Mouse (Mus musculus) midbrain, embryonic 11.5 days (tissue): Measurements from ENCODE around the gene Gas1. TPM values are rescaled to one million over a fixed set of nuclear protein-coding genes. Genes with fewer than 3 reads are reported as not detected.
A peak's percentile ranks its signal among the peaks of the same experiment; 100 is the strongest.

Experiments used
- ATAC-seq: fragments of 200-750 bp; cut with Nextera tagmentation; 2 replicates; pipeline ENCODE4 v1.8.0; 2017; ENCODE audit warnings: moderate TSS enrichment, moderate library complexity; ENCODE audit not compliant: low FRiP score
- DNase-seq: peaks from one replicate; pipeline ENCODE4 v3.0.0; 2015; ENCODE audit warnings: low spot score; ENCODE audit errors: missing footprints
- H3K27ac ChIP-seq: fragments of 300-500 bp; sonication (generic); 2 replicates; pipeline ENCODE4 v1.5.1; 2014; ENCODE audit warnings: low read depth, low read length
- H3K27me3 ChIP-seq: fragments of 300-500 bp; sonication (generic); 2 replicates; pipeline ENCODE4 v1.6.1; 2014; ENCODE audit warnings: mild to moderate bottlenecking, low read length, moderate library complexity, mixed read lengths; ENCODE audit not compliant: control insufficient read depth, insufficient read depth
- H3K36me3 ChIP-seq: fragments of 300-500 bp; sonication (generic); 2 replicates; pipeline ENCODE4 v1.6.1; 2014; ENCODE audit warnings: mild to moderate bottlenecking, low read length, moderate library complexity, mixed read lengths; ENCODE audit not compliant: control insufficient read depth, insufficient read depth
- H3K4me1 ChIP-seq: fragments of 300-500 bp; sonication (generic); 2 replicates; pipeline ENCODE4 v1.6.1; 2014; ENCODE audit warnings: low read length; ENCODE audit not compliant: control insufficient read depth, insufficient read depth
- H3K4me2 ChIP-seq: fragments of 300-500 bp; sonication (generic); 2 replicates; pipeline ENCODE4 v1.6.1; 2014; ENCODE audit warnings: mild to moderate bottlenecking, moderate library complexity
- H3K4me3 ChIP-seq: fragments of 300-500 bp; sonication (generic); 2 replicates; pipeline ENCODE4 v1.5.1; 2014; ENCODE audit warnings: low read depth, low read length
- H3K9ac ChIP-seq: fragments of 300-500 bp; sonication (generic); 2 replicates; pipeline ENCODE4 v1.6.1; 2014; ENCODE audit warnings: low read length
- H3K9me3 ChIP-seq: fragments of 300-500 bp; sonication (generic); 2 replicates; pipeline ENCODE4 v1.6.1; 2016; ENCODE audit warnings: low read length; ENCODE audit not compliant: control insufficient read depth
- WGBS: fragments of 180-500 bp; shearing (Covaris S2); extraction: QIAGEN DNeasy Blood & Tissue Kit; methylation state at CpG from one replicate; pipeline ENCODE4 v1.1.7; 2014; 5-methylcytosine and 5-hydroxymethylcytosine counted together
- polyA plus RNA-seq: library from polyadenylated mRNA; unstranded; fragments of >200 nt; fragmentation: Nextera tagmentation; extraction: Ambion mirVana; gene quantifications from 2 replicates; pipeline ENCODE4 v1.2.1, GENCODE M21; 2014

Gene Gas1
- polyA plus RNA-seq, 1 experiment from 2014 or later = 103 TPM

DNA sequence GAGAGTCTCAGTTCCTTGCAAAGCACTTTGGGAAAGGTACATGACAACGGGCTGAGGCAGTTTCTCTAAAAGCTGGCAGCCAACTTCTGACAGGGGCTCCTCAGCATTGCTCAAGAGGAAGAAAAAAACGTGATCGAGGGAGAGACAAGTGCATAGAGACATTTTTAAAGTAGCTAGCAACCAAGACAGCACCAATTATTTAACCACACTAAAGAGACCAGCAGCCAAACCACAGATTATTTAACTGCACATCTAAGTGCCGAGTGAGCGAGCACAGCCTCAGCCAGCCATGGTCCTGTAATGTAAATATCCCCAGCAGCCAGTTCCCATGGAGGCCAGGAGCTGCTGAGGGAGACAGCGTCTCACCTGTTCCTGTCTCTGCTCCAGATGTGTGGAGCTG is 16.1 kb upstream of the Gas1 start:
- DNase-seq = peak; percentile 26
- Histone ChIP-seq H3K36me3 (no peaks in the 10 kb centered on the region), H3K4me1 (no peaks in the 10 kb centered on the region), H3K27me3 (no peaks in the 10 kb centered on the region), H3K4me3 (no peak overlapping the region), H3K27ac (no peak overlapping the region), H3K9me3 (no peaks in the 10 kb centered on the region), H3K9ac (no peak overlapping the region), H3K4me2 (no peak overlapping the region)
- ATAC-seq = no peak
- 75% methylated on average over 6 of the region's 6 CpGs for WGBS

DNA sequence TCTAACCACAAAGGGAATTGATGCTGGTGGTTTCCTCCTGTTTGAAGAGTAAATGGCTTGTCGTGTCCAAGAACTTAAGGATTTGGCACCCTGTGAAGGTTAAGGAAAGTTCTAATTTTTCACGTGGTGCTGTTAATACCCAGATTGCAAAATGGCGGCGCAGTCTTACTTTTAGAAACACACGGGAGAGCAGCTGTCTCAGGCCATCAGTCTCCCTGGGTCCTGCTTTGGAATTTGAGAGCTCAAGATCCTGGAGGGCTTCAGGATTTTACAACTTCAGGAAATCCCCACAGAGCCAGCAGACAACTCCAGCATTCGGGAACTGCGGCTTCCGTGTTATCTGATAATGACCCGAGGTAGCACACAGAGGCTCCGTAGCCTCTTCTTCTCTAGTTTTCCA is 12.8 kb upstream of the Gas1 start:
- ATAC-seq = no peak
- H3K9ac ChIP-seq = no peak overlapping the region
- DNase-seq = no peak
- no peak overlapping the region for H3K4me2 ChIP-seq
- no peak overlapping the region for H3K4me3 ChIP-seq
- no peaks in the 10 kb centered on the region for H3K36me3 ChIP-seq
- WGBS = 83% methylated on average over 10 of the region's 10 CpGs
- no peaks in the 10 kb centered on the region for H3K4me1 ChIP-seq
- H3K27me3 ChIP-seq = no peaks in the 10 kb centered on the region
- H3K9me3 ChIP-seq = no peaks in the 10 kb centered on the region
- no peak overlapping the region for H3K27ac ChIP-seq

DNA sequence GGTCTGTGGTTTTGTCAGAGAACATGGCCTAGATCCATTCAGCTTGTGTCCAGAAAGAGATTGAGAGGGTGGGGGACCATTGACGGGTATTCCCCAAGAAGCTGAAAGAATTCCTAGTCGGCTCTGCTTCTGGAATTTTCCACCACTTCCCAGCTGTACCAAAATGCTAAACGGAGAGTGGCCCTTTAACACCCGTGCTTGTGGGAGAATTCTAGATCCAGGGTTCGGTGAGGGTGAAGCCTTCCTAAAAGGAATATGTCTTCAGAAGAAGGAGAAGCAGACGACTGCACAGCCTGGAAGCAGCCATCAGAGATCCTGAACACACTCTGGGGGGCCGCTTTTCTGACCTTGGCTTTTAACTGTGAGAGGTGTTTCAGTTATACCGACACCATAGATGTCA is 11.8 kb upstream of the Gas1 start:
- 83% methylated on average over 8 of the region's 8 CpGs for WGBS
- no peak overlapping the region for H3K27ac ChIP-seq
- ATAC-seq (no peak), DNase-seq (peak; percentile 60)
- H3K27me3 ChIP-seq = no peaks in the 10 kb centered on the region
- no peaks in the 10 kb centered on the region for H3K9me3 ChIP-seq
- no peak overlapping the region for H3K9ac ChIP-seq
- H3K4me3 ChIP-seq = no peak overlapping the region
- H3K4me2 ChIP-seq = no peak overlapping the region
- no peaks in the 10 kb centered on the region for H3K36me3 ChIP-seq
- H3K4me1 ChIP-seq = no peaks in the 10 kb centered on the region

DNA sequence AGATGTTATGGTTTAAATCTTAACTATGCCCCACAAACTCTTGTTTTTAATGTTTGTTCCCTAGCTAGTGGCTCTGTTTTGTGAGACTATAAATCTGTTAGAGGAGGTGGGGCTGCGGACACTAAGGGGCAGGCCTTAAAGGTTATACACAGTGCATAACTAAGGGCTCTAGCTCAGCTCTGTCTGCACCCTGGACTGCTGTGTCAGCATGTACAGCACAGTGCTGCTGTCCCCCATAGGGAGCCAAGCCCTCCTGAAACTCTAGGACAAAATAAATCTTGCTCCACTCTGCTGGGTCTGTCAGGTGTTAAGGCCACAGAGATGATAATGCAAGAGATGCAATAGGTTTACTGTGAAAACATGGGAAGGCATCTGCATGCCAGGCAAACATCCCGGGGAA is 10.1 kb upstream of the Gas1 start:
- DNase-seq = no peak
- Histone ChIP-seq H3K9me3 (0 out of 2 replicates have a peak, but pooled peaks cover 3% of the 10 kb centered on the region), H3K4me2 (no peak overlapping the region), H3K4me1 (no peaks in the 10 kb centered on the region), H3K36me3 (no peaks in the 10 kb centered on the region), H3K4me3 (no peak overlapping the region), H3K27me3 (no peaks in the 10 kb centered on the region), H3K9ac (no peak overlapping the region), H3K27ac (no peak overlapping the region)
- WGBS = 92% methylated on average over 2 of the region's 2 CpGs
- ATAC-seq = no peak

DNA sequence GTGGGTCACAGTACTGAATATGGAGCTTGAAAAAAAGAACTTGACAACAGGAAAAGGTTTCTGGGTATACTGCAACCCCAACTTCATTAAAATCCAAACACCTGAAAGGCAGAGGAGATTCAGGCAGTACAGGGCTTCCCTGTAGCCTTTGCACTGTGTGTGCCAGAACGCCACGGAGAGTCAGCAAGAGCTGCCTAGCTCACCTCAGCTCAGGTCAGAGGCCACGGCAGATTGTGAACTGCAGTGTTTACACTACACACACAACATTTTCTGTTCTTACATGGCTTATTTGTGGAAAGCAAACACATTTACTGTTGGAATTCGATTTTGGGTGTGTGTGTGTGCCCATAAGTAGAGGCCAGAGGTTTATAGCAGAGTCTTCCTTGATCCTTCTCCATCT is 5.2 kb upstream of the Gas1 start:
- no peak for ATAC-seq
- H3K4me1 ChIP-seq = no peaks in the 10 kb centered on the region
- no peak overlapping the region for H3K4me2 ChIP-seq
- 0 out of 2 replicates have a peak, but pooled peaks cover 3% of the 10 kb centered on the region for H3K9me3 ChIP-seq
- H3K9ac ChIP-seq = no peak overlapping the region
- DNase-seq = no peak
- no peak overlapping the region for H3K27ac ChIP-seq
- no peaks in the 10 kb centered on the region for H3K36me3 ChIP-seq
- 60% methylated on average over 4 of the region's 4 CpGs for WGBS
- no peaks in the 10 kb centered on the region for H3K27me3 ChIP-seq
- H3K4me3 ChIP-seq = no peak overlapping the region

DNA sequence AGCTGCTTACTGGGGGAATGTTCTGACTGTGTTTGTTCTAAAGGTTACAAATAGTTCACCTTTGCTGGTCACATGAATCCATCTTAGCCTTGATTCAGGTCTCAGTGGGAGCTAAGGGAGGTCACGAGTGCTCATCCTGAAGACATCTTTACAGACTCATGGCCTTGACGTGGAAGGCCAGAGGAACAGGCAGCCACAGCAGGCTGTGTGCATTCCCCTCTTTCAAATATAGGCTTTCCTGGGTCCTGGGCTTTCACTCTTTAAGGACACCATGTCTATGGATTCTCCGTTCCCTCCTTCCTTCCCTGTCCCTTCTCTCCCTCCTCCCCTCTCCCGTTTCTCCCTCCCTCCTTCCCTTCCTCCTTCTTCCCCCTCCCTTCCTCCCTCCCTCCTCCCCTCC is 2.5 kb upstream of the Gas1 start:
- Histone ChIP-seq H3K36me3 (no peaks in the 10 kb centered on the region), H3K27ac (no peak overlapping the region), H3K4me1 (0 out of 2 replicates have a peak, but pooled peaks cover 3% of the 10 kb centered on the region), H3K4me3 (no peak overlapping the region), H3K27me3 (no peaks in the 10 kb centered on the region; the same call in 1 of the 2 replicates), H3K4me2 (no peak overlapping the region), H3K9me3 (0 out of 2 replicates have a peak, but pooled peaks cover 3% of the 10 kb centered on the region), H3K9ac (no peak overlapping the region)
- 84% methylated on average over 4 of the region's 4 CpGs for WGBS
- ATAC-seq (no peak), DNase-seq (peak; percentile 75)

DNA sequence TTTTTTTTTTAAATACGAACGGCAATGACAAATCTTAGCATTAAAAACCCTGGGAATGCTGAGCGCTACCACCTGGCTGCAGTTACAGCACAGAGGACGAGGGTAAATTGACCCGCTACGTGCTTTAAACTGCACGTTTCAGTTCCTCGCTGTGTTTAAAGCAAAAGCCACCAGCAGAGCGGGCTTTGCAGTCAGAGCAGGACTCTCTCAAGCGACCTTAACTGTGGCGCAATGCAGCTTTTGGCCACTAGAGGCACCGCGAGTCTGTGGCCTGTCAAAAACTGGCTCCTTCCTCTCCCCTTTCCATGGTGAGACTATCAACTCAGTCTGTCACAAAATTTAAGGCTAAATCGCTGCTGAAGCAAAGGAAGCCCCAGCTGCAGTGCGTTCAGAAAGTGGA is 1.3 kb upstream of the Gas1 start:
- under 1% methylated on average over 15 of the region's 15 CpGs for WGBS
- no peaks in the 10 kb centered on the region; the same call in 1 of the 2 replicates for H3K27me3 ChIP-seq
- peak overlapping the region; percentile 66 for H3K4me2 ChIP-seq
- peak overlapping the region; percentile 69 for H3K4me3 ChIP-seq
- peak overlapping the region; percentile 81 for H3K27ac ChIP-seq
- ATAC-seq (0 out of 2 replicates have a peak, but pooled peaks have one; percentile 0), DNase-seq (peak; percentile 100)
- H3K4me1 ChIP-seq = peaks cover 10% of the 10 kb centered on the region
- no peaks in the 10 kb centered on the region for H3K36me3 ChIP-seq
- H3K9me3 ChIP-seq = 0 out of 2 replicates have a peak, but pooled peaks cover 3% of the 10 kb centered on the region
- H3K9ac ChIP-seq = peak overlapping the region; percentile 46; the same call in 1 of the 2 replicates

DNA sequence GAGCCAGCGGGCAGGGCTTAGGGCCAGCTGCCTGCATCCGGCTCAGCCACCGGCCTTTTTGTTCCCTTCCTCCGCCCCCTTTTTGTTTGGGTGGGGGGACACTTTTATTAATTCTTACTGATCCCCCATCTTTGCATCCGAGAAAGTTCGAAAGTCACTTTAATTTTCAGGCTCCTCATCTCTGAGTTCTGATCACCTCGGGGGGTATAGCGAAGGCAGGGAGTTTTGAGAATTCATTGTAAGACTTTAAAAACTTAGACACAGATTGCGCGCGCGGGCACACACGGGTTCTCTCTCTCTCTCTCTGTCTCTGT is 589 bp upstream of the Gas1 start:
- H3K27me3 ChIP-seq = no peaks in the 10 kb centered on the region; the same call in 1 of the 2 replicates
- H3K36me3 ChIP-seq = no peaks in the 10 kb centered on the region
- ATAC-seq (peak; percentile 3; the same call in 1 of the 2 replicates), DNase-seq (peak; percentile 96)
- H3K9ac ChIP-seq = peak overlapping the region; percentile 33; the same call in 1 of the 2 replicates
- peak overlapping the region; percentile 69 for H3K4me3 ChIP-seq
- H3K27ac ChIP-seq = peak overlapping the region; percentile 44; the same call in 1 of the 2 replicates
- H3K9me3 ChIP-seq = no peaks in the 10 kb centered on the region
- H3K4me1 ChIP-seq = peaks cover 16% of the 10 kb centered on the region
- peak overlapping the region; percentile 66 for H3K4me2 ChIP-seq
- WGBS = under 1% methylated on average over 13 of the region's 13 CpGs

DNA sequence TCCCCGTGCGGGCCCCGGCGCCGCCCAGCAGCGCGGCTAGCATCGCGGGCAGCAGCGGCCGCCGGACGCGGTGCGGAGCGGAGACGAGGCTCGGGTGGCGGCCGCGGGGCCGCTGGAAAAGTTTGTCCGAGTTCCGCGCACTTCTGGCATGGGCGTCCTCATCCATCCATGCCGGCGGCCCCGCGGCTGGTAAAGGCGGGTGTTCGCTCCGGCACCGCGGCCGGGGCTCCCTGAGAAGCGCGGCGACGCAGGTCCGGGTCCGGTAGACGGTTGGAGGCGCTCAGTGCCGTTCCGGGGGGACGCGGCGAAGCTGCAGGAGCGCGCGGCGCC is 424 bp downstream of the Gas1 start:
- under 1% methylated on average over 53 of the region's 53 CpGs for WGBS
- ATAC-seq = no peak
- H3K4me3 ChIP-seq = peak overlapping the region; percentile 69

More for the DNA sequence above, 424 bp downstream of the Gas1 start:
- peaks cover 26% of the 10 kb centered on the region for H3K4me1 ChIP-seq
- peak overlapping the region; percentile 66 for H3K4me2 ChIP-seq
- peak overlapping the region; percentile 98 for H3K9ac ChIP-seq
- peak overlapping the region; percentile 99 for H3K27ac ChIP-seq
- H3K27me3 ChIP-seq = peaks cover 5% of the 10 kb centered on the region
- no peak for DNase-seq
- no peaks in the 10 kb centered on the region for H3K9me3 ChIP-seq
- H3K36me3 ChIP-seq = no peaks in the 10 kb centered on the region
